Mouse (Mus musculus): ENCODE results near the gene Rfx5. TPM values are rescaled to one million over a fixed set of nuclear protein-coding genes. Genes with fewer than 3 reads are reported as not detected.
A peak's percentile ranks its signal among the peaks of the same experiment; 100 is the strongest.
"Not testable (repeated sequence)": the region's sequence is repeated elsewhere in the genome, so short reads cannot be mapped to it uniquely, and the experiment has no call there.

Rfx5 gene
- total and polyA plus RNA-seq, 2 experiments: 6.4 to 7.1 TPM

- Histone ChIP-seq H3K9ac (ENCODE audit: low read depth, low read length) (no peak overlapping the region), H3K36me3 (ENCODE audit: control insufficient read depth, insufficient read depth, low read length) (no peaks in the 10 kb centered on the region)
Measured at GRCm38 (mm10) chr3:94915903-94916741, 37.8 kb upstream of the Rfx5 start.

GRCm38 (mm10) chr3:94917816-94918361 lies 36.0 kb upstream of the Rfx5 start:
- Histone ChIP-seq H3K4me1 (ENCODE audit: control insufficient read depth, insufficient read depth, low read length) (peaks cover 6% of the 10 kb centered on the region; the same call in 1 of the 2 replicates), H3K9ac (ENCODE audit: low read depth, low read length) (no peak overlapping the region), H3K27ac (replicated peaks; ENCODE audit: insufficient read depth, low read depth, low read length) (no peak overlapping the region), H3K36me3 (ENCODE audit: control insufficient read depth, insufficient read depth, low read length) (no peaks in the 10 kb centered on the region), H3K27me3 (ENCODE audit: control insufficient read depth, insufficient read depth, low read length) (no peaks in the 10 kb centered on the region), H3K4me3 (ENCODE audit: insufficient read depth, low read depth, low read length) (no peak overlapping the region), H3K79me2 (ENCODE audit: control insufficient read depth, insufficient read depth, low read length) (no peaks in the 10 kb centered on the region)
- DNase-seq (ENCODE audit: extremely low read depth, low read depth, low spot score): no peak
- 80% methylated on average over 14 of the region's 14 CpGs for WGBS
- TF ChIP-seq POLR2A (IDR thresholded peaks at IDR 0.05; ENCODE audit: extremely low read depth, insufficient read depth, low read length) (no peak), CTCF (IDR thresholded peaks at IDR 0.05; ENCODE audit: low read depth, low read length) (no peak)

More at GRCm38 (mm10) chr3:94915903-94916741, 37.8 kb upstream of the Rfx5 start:
- Histone ChIP-seq H3K27me3 (ENCODE audit: control insufficient read depth, insufficient read depth, low read length) (no peaks in the 10 kb centered on the region), H3K27ac (replicated peaks; ENCODE audit: insufficient read depth, low read depth, low read length) (no peak overlapping the region), H3K4me3 (ENCODE audit: insufficient read depth, low read depth, low read length) (no peak overlapping the region), H3K79me2 (ENCODE audit: control insufficient read depth, insufficient read depth, low read length) (no peaks in the 10 kb centered on the region), H3K4me1 (ENCODE audit: control insufficient read depth, insufficient read depth, low read length) (peaks cover 6% of the 10 kb centered on the region; the same call in 1 of the 2 replicates)
- TF ChIP-seq POLR2A (IDR thresholded peaks at IDR 0.05; ENCODE audit: extremely low read depth, insufficient read depth, low read length): no peak
- TF ChIP-seq CTCF (IDR thresholded peaks at IDR 0.05; ENCODE audit: low read depth, low read length): no peak
- no peak for DNase-seq (ENCODE audit: extremely low read depth, low read depth, low spot score)
- 70% methylated on average over 7 of the region's 7 CpGs for WGBS

DNA sequence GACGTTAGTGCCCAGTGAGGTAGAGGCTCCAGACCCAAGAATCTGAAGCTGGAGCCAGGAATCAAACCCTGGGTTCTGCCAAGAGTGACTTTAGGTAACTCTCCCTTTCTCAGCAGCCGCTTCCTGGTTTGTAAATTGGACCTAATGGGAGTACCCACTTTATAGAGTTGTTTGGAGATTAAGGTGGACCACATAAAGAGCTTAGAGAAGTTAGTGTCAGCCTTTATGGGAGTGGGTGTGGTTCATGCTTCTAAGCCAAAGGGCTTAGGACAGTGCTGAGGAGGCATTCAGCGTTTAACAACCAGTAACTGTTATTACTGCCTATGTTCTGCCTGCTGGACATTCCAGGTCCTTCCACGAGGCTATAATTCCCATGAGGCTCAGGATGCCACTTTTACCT lies 35.0 kb upstream of the Rfx5 start:
- Histone ChIP-seq H3K4me3 (ENCODE audit: insufficient read depth, low read depth, low read length) (no peak overlapping the region), H3K27ac (replicated peaks; ENCODE audit: insufficient read depth, low read depth, low read length) (no peak overlapping the region), H3K4me1 (ENCODE audit: control insufficient read depth, insufficient read depth, low read length) (peaks cover 2% of the 10 kb centered on the region; the same call in 1 of the 2 replicates), H3K27me3 (ENCODE audit: control insufficient read depth, insufficient read depth, low read length) (no peaks in the 10 kb centered on the region), H3K79me2 (ENCODE audit: control insufficient read depth, insufficient read depth, low read length) (no peaks in the 10 kb centered on the region), H3K9ac (ENCODE audit: low read depth, low read length) (no peak overlapping the region), H3K36me3 (ENCODE audit: control insufficient read depth, insufficient read depth, low read length) (no peaks in the 10 kb centered on the region)
- DNase-seq (ENCODE audit: extremely low read depth, low read depth, low spot score): no peak
- TF ChIP-seq CTCF (IDR thresholded peaks at IDR 0.05; ENCODE audit: low read depth, low read length): no peak
- no peak for TF ChIP-seq POLR2A (IDR thresholded peaks at IDR 0.05; ENCODE audit: extremely low read depth, insufficient read depth, low read length)
- WGBS: 86% methylated on average over 4 of the region's 4 CpGs

DNA sequence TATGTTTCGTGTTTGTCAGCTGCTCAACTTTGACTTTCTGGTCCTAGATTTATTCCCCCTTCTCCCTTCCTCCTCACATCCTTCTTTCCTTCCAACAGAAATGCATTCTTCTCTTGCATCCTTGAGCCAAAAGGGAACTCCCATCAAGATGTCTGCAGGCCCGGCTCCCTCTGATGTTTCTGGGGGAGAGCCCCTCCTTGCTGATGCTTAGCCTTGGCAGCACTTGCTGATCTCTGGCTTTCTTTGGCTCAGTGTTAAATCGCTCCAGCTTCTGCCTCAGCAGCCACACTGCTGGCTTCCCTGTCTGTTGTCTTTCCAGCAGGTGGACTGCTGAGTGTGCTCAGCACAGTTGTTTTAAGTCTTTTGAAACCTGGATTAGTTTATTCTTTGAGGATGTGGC lies 32.8 kb upstream of the Rfx5 start:
- TF ChIP-seq POLR2A (IDR thresholded peaks at IDR 0.05; ENCODE audit: extremely low read depth, insufficient read depth, low read length) (no peak), CTCF (IDR thresholded peaks at IDR 0.05; ENCODE audit: low read depth, low read length) (no peak)
- 74% methylated on average over 3 of the region's 3 CpGs for WGBS

GRCm38 (mm10) chr3:94922333-94922732 lies 31.5 kb upstream of the Rfx5 start:
- Histone ChIP-seq H3K4me3 (ENCODE audit: insufficient read depth, low read depth, low read length) (no peak overlapping the region), H3K27me3 (ENCODE audit: control insufficient read depth, insufficient read depth, low read length) (no peaks in the 10 kb centered on the region), H3K4me1 (ENCODE audit: control insufficient read depth, insufficient read depth, low read length) (no peaks in the 10 kb centered on the region), H3K36me3 (ENCODE audit: control insufficient read depth, insufficient read depth, low read length) (no peaks in the 10 kb centered on the region), H3K79me2 (ENCODE audit: control insufficient read depth, insufficient read depth, low read length) (no peaks in the 10 kb centered on the region), H3K27ac (replicated peaks; ENCODE audit: insufficient read depth, low read depth, low read length) (no peak overlapping the region), H3K9ac (ENCODE audit: low read depth, low read length) (no peak overlapping the region)
- TF ChIP-seq POLR2A (IDR thresholded peaks at IDR 0.05; ENCODE audit: extremely low read depth, insufficient read depth, low read length) (no peak), CTCF (IDR thresholded peaks at IDR 0.05; ENCODE audit: low read depth, low read length) (no peak)
- WGBS: 76% methylated on average over 3 of the region's 3 CpGs
- no peak for DNase-seq (ENCODE audit: extremely low read depth, low read depth, low spot score)

More for the DNA sequence above, 32.8 kb upstream of the Rfx5 start:
- Histone ChIP-seq H3K27me3 (ENCODE audit: control insufficient read depth, insufficient read depth, low read length) (no peaks in the 10 kb centered on the region), H3K4me3 (ENCODE audit: insufficient read depth, low read depth, low read length) (no peak overlapping the region), H3K79me2 (ENCODE audit: control insufficient read depth, insufficient read depth, low read length) (no peaks in the 10 kb centered on the region), H3K36me3 (ENCODE audit: control insufficient read depth, insufficient read depth, low read length) (no peaks in the 10 kb centered on the region), H3K9ac (ENCODE audit: low read depth, low read length) (no peak overlapping the region), H3K27ac (replicated peaks; ENCODE audit: insufficient read depth, low read depth, low read length) (no peak overlapping the region), H3K4me1 (ENCODE audit: control insufficient read depth, insufficient read depth, low read length) (no peaks in the 10 kb centered on the region)
- DNase-seq (ENCODE audit: extremely low read depth, low read depth, low spot score): no peak

- H3K27ac ChIP-seq (replicated peaks; ENCODE audit: insufficient read depth, low read depth, low read length): no peak overlapping the region
- H3K36me3 ChIP-seq (ENCODE audit: control insufficient read depth, insufficient read depth, low read length): no peaks in the 10 kb centered on the region
- H3K27me3 ChIP-seq (ENCODE audit: control insufficient read depth, insufficient read depth, low read length): no peaks in the 10 kb centered on the region
- H3K4me1 ChIP-seq (ENCODE audit: control insufficient read depth, insufficient read depth, low read length): 0 out of 2 replicates have a peak, but pooled peaks cover 2% of the 10 kb centered on the region
- H3K79me2 ChIP-seq (ENCODE audit: control insufficient read depth, insufficient read depth, low read length): no peaks in the 10 kb centered on the region
- TF ChIP-seq CTCF (IDR thresholded peaks at IDR 0.05; ENCODE audit: low read depth, low read length) (no peak), POLR2A (IDR thresholded peaks at IDR 0.05; ENCODE audit: extremely low read depth, insufficient read depth, low read length) (no peak)
- no peak overlapping the region for H3K9ac ChIP-seq (ENCODE audit: low read depth, low read length)
- DNase-seq (ENCODE audit: extremely low read depth, low read depth, low spot score): no peak
- H3K4me3 ChIP-seq (ENCODE audit: insufficient read depth, low read depth, low read length): no peak overlapping the region
- WGBS: 68% methylated on average over 8 of the region's 8 CpGs
Measured at GRCm38 (mm10) chr3:94924688-94925087, 29.2 kb upstream of the Rfx5 start.

- not testable (repeated sequence) for H3K27ac ChIP-seq (replicated peaks; ENCODE audit: insufficient read depth, low read depth, low read length); H3K4me3 ChIP-seq (ENCODE audit: insufficient read depth, low read depth, low read length); H3K79me2 ChIP-seq (ENCODE audit: control insufficient read depth, insufficient read depth, low read length); H3K9ac ChIP-seq (ENCODE audit: low read depth, low read length); H3K27me3 ChIP-seq (ENCODE audit: control insufficient read depth, insufficient read depth, low read length); H3K4me1 ChIP-seq (ENCODE audit: control insufficient read depth, insufficient read depth, low read length); DNase-seq (ENCODE audit: extremely low read depth, low read depth, low spot score); H3K36me3 ChIP-seq (ENCODE audit: control insufficient read depth, insufficient read depth, low read length)
- WGBS: 69% methylated on average over 4 of the region's 4 CpGs
Measured at GRCm38 (mm10) chr3:94926301-94926736, 27.6 kb upstream of the Rfx5 start.

- H3K4me1 ChIP-seq (ENCODE audit: control insufficient read depth, insufficient read depth, low read length); H3K27me3 ChIP-seq (ENCODE audit: control insufficient read depth, insufficient read depth, low read length); H3K36me3 ChIP-seq (ENCODE audit: control insufficient read depth, insufficient read depth, low read length); H3K9ac ChIP-seq (ENCODE audit: low read depth, low read length); H3K79me2 ChIP-seq (ENCODE audit: control insufficient read depth, insufficient read depth, low read length); H3K4me3 ChIP-seq (ENCODE audit: insufficient read depth, low read depth, low read length); H3K27ac ChIP-seq (replicated peaks; ENCODE audit: insufficient read depth, low read depth, low read length): not testable (repeated sequence)
- whole genome bisulfite sequencing: 42% methylated on average over 4 of the region's 4 CpGs
- peak; percentile 64 for DNase-seq (ENCODE audit: extremely low read depth, low read depth, low spot score)
Measured at GRCm38 (mm10) chr3:94928979-94929378, 24.9 kb upstream of the Rfx5 start.

All from liver, adult 2 months (tissue).